Mouse (Mus musculus) midbrain, embryonic 14.5 days (tissue): ENCODE data around the gene Dr1. TPM values are rescaled to one million over a fixed set of nuclear protein-coding genes. Genes with fewer than 3 reads are reported as not detected.
"Not testable (repeated sequence)": the region's sequence is repeated elsewhere in the genome, so short reads cannot be mapped to it uniquely, and the experiment has no call there.

ENCODE experiments used
- ATAC-seq: fragments of 200-750 bp; cut with Nextera tagmentation; 2 replicates; pipeline ENCODE4 v1.8.0; 2017; ENCODE audit warnings: moderate number of reproducible peaks, moderate library complexity; ENCODE audit not compliant: low FRiP score, low TSS enrichment
- DNase-seq: peaks from one replicate; pipeline ENCODE4 v3.0.0-alpha.2; 2015
- H3K27ac ChIP-seq: fragments of 300-500 bp; sonication (generic); replicated peaks from 2 replicates; pipeline ENCODE4 v1.5.1; 2014; ENCODE audit warnings: mild to moderate bottlenecking, low read depth, low read length, moderate library complexity
- H3K27me3 ChIP-seq: fragments of 300-500 bp; sonication (generic); 2 replicates; pipeline ENCODE4 v1.6.1; 2014; ENCODE audit warnings: low read length, control low read depth, mixed read lengths; ENCODE audit not compliant: control insufficient read depth, insufficient read depth
- H3K36me3 ChIP-seq: fragments of 300-500 bp; sonication (generic); 2 replicates; pipeline ENCODE4 v1.6.1; 2014; ENCODE audit warnings: low read length, control low read depth; ENCODE audit not compliant: control insufficient read depth, insufficient read depth
- H3K4me1 ChIP-seq: fragments of 300-500 bp; sonication (generic); 2 replicates; pipeline ENCODE4 v1.6.1; 2014; ENCODE audit warnings: mild to moderate bottlenecking, antibody characterized with exemption, low read length, control low read depth; ENCODE audit not compliant: control insufficient read depth, insufficient read depth
- H3K4me2 ChIP-seq: fragments of 300-500 bp; sonication (generic); 2 replicates; pipeline ENCODE4 v1.6.1; 2014; ENCODE audit warnings: mild to moderate bottlenecking, low read length, moderate library complexity
- H3K4me3 ChIP-seq: fragments of 300-500 bp; sonication (generic); replicated peaks from 2 replicates; pipeline ENCODE4 v1.5.1; 2014; ENCODE audit warnings: low read depth, low read length
- H3K9ac ChIP-seq: fragments of 300-500 bp; sonication (generic); replicated peaks from 2 replicates; pipeline ENCODE4 v1.6.1; 2014; ENCODE audit warnings: mild to moderate bottlenecking, low read length, moderate library complexity
- H3K9me3 ChIP-seq: fragments of 300-500 bp; sonication (generic); 2 replicates; pipeline ENCODE4 v1.6.1; 2016; ENCODE audit warnings: low read length, control low read depth, mixed read lengths; ENCODE audit not compliant: control insufficient read depth
- WGBS: fragments of 180-500 bp; shearing (Covaris S2); extraction: QIAGEN DNeasy Blood & Tissue Kit; methylation state at CpG from one replicate; pipeline ENCODE4 v1.1.7; 2014; 5-methylcytosine and 5-hydroxymethylcytosine counted together
- polyA plus RNA-seq: library from polyadenylated mRNA; unstranded; fragments of >200 nt; fragmentation: Nextera tagmentation; extraction: Ambion mirVana; gene quantifications from 2 replicates; pipeline ENCODE4 v1.2.1, GENCODE M21; 2014

The Dr1 gene
- polyA plus RNA-seq, 1 experiment from 2014 or later: 55.0 TPM

DNA sequence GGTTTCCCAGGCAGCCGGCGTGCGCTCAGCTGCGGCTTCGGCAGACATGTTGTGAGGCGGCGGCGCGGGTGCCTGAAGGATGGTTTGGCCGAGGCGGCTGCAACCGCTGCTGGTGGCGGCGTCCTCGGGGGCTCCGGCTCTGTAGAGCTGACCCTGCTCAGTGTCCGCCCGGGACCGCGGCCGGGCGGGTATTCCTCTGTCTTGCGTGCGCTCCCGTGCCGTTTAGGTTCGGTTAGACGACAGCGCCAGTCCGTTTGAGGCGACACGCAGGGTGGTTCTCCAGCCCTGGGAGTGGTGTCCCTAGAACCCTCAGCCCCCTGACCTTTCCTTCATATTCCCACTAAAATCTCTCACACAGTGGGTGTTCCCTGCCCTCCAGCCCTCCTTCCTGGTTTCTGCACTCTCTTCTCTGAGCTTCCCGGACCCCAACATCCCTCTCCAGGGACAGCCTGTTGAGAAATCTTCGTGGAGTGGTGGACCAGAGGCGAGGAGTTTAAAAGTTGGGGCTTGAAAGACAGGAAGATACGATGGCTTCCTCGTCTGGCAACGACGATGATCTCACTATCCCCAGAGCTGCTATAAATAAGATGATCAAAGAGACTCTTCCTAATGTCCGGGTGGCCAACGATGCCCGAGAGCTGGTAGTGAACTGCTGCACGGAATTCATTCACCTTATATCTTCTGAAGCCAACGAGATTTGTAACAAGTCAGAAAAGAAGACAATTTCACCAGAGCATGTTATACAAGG, 540 bp downstream of the Dr1 start:
- Histone ChIP-seq H3K27ac (peak overlapping the region; percentile 93), H3K4me1 (peaks cover 26% of the 10 kb centered on the region), H3K4me3 (peak overlapping the region; percentile 94), H3K4me2 (peak overlapping the region; percentile 93), H3K9ac (peak overlapping the region; percentile 94), H3K27me3 (no peaks in the 10 kb centered on the region), H3K9me3 (no peaks in the 10 kb centered on the region), H3K36me3 (0 out of 2 replicates have a peak, but pooled peaks cover 5% of the 10 kb centered on the region)
- DNase-seq (peak; percentile 26), ATAC-seq (no peak; the same call in 1 of the 2 replicates)
- WGBS: under 1% methylated on average over 44 of the region's 44 CpGs

DNA sequence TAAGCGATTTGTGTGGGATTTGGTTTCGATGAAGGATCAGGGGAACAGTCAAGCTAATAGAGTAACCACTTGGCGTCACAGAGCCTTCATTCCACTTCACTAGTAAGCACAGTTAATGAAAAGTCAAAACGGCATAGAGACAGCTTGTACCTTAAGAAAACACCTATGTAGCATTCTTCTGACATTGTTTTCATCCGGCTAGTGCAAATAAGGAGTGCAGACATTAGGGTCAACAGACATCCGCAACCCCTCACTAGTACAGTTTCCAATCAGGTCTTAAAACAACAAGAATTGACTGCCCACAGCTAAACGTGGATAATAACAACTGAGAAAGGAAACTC, 1.1 kb downstream of the Dr1 start:
- Histone ChIP-seq H3K4me3 (peak overlapping the region; percentile 94), H3K9ac (peak overlapping the region; percentile 94), H3K27me3 (no peaks in the 10 kb centered on the region), H3K4me2 (peak overlapping the region; percentile 93), H3K36me3 (0 out of 2 replicates have a peak, but pooled peaks cover 5% of the 10 kb centered on the region), H3K9me3 (no peaks in the 10 kb centered on the region), H3K27ac (no peak overlapping the region; the same call in 1 of the 2 replicates), H3K4me1 (peaks cover 26% of the 10 kb centered on the region)
- no peak for ATAC-seq
- DNase-seq: no peak
- 23% methylated on average over 7 of the region's 7 CpGs for WGBS

DNA sequence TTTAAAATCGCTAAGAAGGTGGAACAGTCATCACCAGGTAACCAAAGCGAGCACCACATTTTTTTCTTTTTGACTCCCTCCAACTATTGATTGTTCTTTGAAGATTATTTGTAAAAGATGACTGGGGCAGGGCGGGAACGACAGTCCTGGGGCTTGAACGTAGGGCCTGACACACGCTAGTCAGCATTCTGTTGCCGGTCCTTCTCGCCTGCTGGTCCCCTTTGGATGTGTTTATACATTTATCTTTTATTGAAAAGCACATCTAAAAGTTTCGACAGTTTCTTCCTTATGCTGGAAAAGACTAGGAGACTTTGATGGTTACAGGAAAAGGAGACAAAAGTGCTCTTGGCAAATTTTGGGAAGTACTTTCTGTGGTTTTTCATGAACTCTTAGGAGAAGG, 1.7 kb downstream of the Dr1 start:
- ATAC-seq (no peak), DNase-seq (no peak)
- Histone ChIP-seq H3K27me3 (no peaks in the 10 kb centered on the region), H3K27ac (no peak overlapping the region), H3K4me3 (peak overlapping the region; percentile 94), H3K4me2 (peak overlapping the region; percentile 93), H3K9ac (peak overlapping the region; percentile 94), H3K9me3 (no peaks in the 10 kb centered on the region), H3K36me3 (0 out of 2 replicates have a peak, but pooled peaks cover 5% of the 10 kb centered on the region), H3K4me1 (peaks cover 26% of the 10 kb centered on the region)
- WGBS: 58% methylated on average over 9 of the region's 9 CpGs

DNA sequence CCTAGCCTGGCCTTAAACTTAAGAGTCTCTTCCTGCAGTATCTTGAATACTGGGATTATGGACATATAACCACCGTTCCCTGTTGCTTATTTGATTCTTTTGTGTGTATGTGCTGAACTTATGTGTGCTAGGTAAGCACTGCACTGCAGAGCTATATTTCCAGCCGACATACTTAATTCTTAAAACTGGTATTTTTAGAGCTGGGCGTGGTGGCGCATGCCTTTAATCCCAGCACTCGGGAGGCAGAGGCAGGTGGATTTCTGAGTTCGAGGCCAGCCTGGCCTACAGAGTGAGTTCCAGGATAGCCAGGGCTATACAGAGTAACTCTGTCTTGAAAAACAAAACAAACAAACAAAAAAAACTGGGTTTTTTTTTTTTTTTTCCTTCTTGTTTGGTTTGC, 2.6 kb downstream of the Dr1 start:
- 94% methylated on average over 6 of the region's 6 CpGs for WGBS
- H3K4me2 ChIP-seq: peak overlapping the region; percentile 93
- not testable (repeated sequence) for H3K9me3 ChIP-seq, H3K9ac ChIP-seq, H3K27me3 ChIP-seq, H3K36me3 ChIP-seq, H3K4me3 ChIP-seq, DNase-seq, H3K27ac ChIP-seq, ATAC-seq
- peaks cover 26% of the 10 kb centered on the region for H3K4me1 ChIP-seq

DNA sequence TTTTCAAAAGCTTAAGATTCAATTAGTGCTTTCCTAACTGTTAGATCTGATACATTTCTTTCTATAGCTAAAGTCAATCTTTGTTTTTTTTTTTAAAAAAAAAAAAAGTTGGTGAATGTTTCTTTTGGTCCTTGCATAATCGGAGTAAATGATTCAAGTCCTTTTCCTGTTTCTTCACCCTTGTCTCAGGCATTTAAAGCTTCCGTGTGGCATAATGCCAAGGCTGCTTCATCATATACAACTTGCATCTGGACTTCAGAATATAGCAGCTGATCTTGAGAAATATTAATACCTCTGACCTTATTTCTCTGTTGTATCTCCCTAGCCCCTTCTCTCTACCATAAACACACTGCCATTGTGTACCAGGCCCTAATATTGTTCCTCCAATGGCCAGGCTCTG, 18.3 kb downstream of the Dr1 start:
- 90% methylated on average over 2 of the region's 2 CpGs for WGBS
- H3K9me3 ChIP-seq: no peaks in the 10 kb centered on the region

DNA sequence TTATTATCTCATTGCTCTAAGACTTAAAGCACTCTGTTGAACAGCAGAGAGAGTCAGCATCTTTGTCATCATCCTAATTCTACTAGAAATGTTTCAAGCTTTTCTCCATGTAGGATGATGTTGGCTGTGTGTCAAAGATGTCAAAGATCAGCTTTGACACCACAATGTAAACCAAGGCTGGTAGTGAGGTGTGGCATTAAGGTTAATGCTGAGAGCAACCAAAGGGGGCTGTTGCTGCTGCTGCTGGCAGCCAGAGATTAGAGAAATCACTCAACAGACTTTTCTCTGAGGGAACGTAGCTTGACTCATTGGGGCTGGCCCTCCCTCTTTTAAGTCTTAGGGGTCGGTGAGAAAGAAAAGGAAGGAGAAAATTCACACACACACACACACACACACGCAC, 32.9 kb downstream of the Dr1 start:
- 62% methylated on average over 3 of the region's 3 CpGs for WGBS
- DNase-seq: no peak

More for the DNA sequence above, 18.3 kb downstream of the Dr1 start:
- no peak overlapping the region for H3K4me3 ChIP-seq
- H3K4me2 ChIP-seq: no peak overlapping the region
- H3K27ac ChIP-seq: no peak overlapping the region
- no peaks in the 10 kb centered on the region for H3K4me1 ChIP-seq
- no peak for ATAC-seq
- no peaks in the 10 kb centered on the region for H3K36me3 ChIP-seq
- no peak overlapping the region for H3K9ac ChIP-seq
- no peak for DNase-seq
- H3K27me3 ChIP-seq: no peaks in the 10 kb centered on the region

DNA sequence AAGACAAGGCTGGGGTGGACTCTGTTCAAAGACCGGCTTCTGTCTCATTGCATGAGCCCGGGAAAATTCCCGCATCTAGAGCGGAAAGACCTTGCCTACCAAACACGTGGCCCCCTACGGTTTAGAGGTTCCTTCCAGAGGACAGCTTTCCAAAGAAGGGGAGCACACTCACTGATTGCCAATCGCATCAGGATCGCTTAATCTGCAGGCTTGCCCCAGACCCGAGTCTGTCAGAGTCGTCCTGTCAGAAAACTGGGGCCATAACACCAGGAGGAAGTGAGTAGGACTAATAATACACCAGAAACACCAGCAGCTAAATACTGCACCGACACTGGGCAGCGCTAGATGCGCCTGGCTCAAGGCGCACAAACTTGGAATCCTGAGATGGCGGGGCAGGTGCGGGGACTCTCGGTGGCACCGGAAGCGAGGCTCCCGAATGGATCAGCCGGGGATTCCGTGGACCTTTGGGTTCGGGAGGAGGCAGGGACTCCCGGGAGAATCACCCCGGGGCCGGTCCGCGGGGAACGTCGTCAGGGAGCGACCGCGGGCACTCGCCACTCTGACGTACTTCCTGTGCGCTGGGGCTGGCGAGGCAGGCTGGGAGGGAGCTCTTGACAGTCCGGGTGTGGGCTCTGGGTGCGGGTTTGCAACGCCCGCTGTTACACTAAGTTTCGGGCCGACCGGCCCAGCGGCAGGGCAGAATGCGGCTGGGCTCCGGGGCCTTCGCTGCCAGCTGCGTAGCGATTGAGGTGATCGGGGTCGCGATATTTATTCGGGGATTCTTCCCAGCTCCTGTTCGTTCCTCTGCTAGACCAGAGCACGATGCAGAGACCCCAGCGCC, 43.7 kb downstream of the Dr1 start, which contains the start of gene Pigg:
Pigg (plus strand) TSS at position 386 of the 841 bp plus-strand sequence.
- H3K4me2 ChIP-seq: peak within 1 kb of the TSS; percentile 92
- H3K9ac ChIP-seq: peak within 1 kb of the TSS; percentile 80
- WGBS: under 1% methylated on average over 57 of the region's 57 CpGs
- H3K4me3 ChIP-seq: peak within 1 kb of the TSS; percentile 69
- H3K36me3 ChIP-seq: peaks cover 4% of the 10 kb centered on the region
- DNase-seq (peak; percentile 95), ATAC-seq (peak; percentile 98)
- H3K27ac ChIP-seq: peak within 1 kb of the TSS; percentile 84
- H3K4me1 ChIP-seq: peaks cover 6% of the 10 kb centered on the region; the same call in 1 of the 2 replicates
- H3K9me3 ChIP-seq: no peaks in the 10 kb centered on the region
- no peaks in the 10 kb centered on the region for H3K27me3 ChIP-seq

More for the DNA sequence above, 32.9 kb downstream of the Dr1 start:
- no peak overlapping the region for H3K27ac ChIP-seq
- H3K4me3 ChIP-seq: no peak overlapping the region
- no peaks in the 10 kb centered on the region for H3K27me3 ChIP-seq
- H3K36me3 ChIP-seq: no peaks in the 10 kb centered on the region
- H3K9me3 ChIP-seq: no peaks in the 10 kb centered on the region
- no peak overlapping the region for H3K9ac ChIP-seq
- no peak overlapping the region for H3K4me2 ChIP-seq
- ATAC-seq: no peak
- H3K4me1 ChIP-seq: no peaks in the 10 kb centered on the region

DNA sequence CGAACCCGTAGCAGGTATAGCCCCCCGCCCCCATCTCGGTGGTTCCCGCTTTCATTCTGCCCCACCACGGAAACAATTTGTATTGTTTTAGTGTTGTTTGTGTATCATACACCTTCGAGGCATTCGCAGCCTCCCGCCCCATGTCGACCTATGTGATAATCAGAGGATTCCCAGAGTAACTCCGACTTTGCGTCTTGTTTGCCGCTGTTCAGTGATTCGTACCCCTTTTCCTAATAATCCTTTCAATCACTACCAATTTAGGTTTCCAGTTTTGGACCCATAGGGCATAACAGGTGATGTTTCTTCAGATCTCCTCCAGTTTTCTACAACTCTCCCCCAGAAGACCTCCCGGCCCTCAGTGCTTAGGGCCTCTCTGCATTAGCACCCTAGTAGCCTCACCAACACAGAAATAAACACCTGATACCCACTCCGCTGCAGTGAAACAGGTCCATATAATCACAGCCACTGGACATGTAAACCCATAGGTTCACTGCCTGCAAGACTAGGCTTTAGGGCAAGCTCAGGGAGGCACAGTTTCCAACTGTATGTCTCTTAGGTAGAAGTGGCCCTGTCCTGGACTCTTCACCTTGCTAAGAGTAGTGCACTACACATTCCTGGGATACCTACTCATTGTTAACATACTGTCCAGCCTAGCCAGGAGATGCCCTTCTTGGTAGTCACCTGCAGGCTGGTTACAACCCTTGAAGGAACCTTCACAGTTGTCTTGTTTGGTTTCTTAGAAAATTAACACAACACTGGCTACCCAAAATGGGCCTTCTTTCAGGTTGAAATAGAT, 44.6 kb downstream of the Dr1 start:
- H3K27me3 ChIP-seq: no peaks in the 10 kb centered on the region
- H3K9ac ChIP-seq: peak overlapping the region; percentile 80
- H3K4me3 ChIP-seq: peak overlapping the region; percentile 69
- H3K9me3 ChIP-seq: no peaks in the 10 kb centered on the region
- ATAC-seq: no peak
- WGBS: 6% methylated on average over 16 of the region's 16 CpGs
- H3K27ac ChIP-seq: peak overlapping the region; percentile 84
- peaks cover 6% of the 10 kb centered on the region; the same call in 1 of the 2 replicates for H3K4me1 ChIP-seq
- peak overlapping the region; percentile 92 for H3K4me2 ChIP-seq
- DNase-seq: peak; percentile 1
- peaks cover 5% of the 10 kb centered on the region for H3K36me3 ChIP-seq
